ENCODE assay signal across 19 mouse cellular contexts in the genomic region with DNA sequence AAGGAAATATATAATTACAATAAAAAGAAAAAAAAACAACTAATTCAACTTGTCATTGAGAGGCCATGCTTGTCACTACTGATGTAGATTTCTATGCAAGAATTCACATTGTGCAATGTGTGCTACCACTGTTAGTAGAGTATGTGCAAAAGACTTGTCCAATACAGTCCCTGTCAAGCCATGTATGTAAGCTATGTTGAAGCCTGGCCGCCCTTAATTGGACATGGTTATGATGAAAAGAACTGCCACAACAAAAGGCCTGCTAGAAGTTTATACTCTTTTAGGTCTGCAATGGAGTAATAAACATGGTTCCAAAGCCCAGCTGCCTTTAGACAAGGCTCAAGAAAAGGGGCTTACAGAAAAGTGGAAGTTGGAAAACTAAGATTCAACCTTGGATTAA.
"Had no signal": no experiment of that assay in that cellular context is flagged by ENCODE, and none has a peak within 500 bp of the region (broad histone marks: within the 10 kb centered on the region; RNA-seq: fewer than 3 reads in every experiment).

No protein-coding gene starts in this region.

- H3K27ac ChIP-seq: liver, embryonic 13.5 days; liver, embryonic 15.5 days; lung, embryonic 15.5 days; macrophage; neural tube, embryonic 12.5 days; stomach, embryonic 15.5 days; stomach, postnatal 0 days had no signal

- H3K36me3 ChIP-seq: liver, embryonic 13.5 days; liver, embryonic 15.5 days; lung, embryonic 15.5 days; neural tube, embryonic 12.5 days; stomach, embryonic 15.5 days had no signal

- H3K4me2 ChIP-seq: liver, embryonic 13.5 days; liver, embryonic 15.5 days; lung, embryonic 15.5 days; midbrain, embryonic 11.5 days; neural tube, embryonic 12.5 days; stomach, embryonic 15.5 days had no signal

- H3K9me3 ChIP-seq: liver, embryonic 13.5 days; liver, embryonic 15.5 days; lung, embryonic 15.5 days; megakaryocyte, embryonic 14.5 days; neural tube, embryonic 12.5 days; stomach, embryonic 15.5 days had no signal

- H3K9ac ChIP-seq: liver, embryonic 13.5 days; liver, embryonic 15.5 days; liver, postnatal 0 days; lung, embryonic 15.5 days; neural tube, embryonic 12.5 days; stomach, embryonic 15.5 days had no signal

- H3K27me3 ChIP-seq: liver, embryonic 13.5 days; liver, embryonic 15.5 days; lung, embryonic 15.5 days; megakaryocyte, embryonic 14.5 days; neural tube, embryonic 12.5 days; stomach, embryonic 15.5 days had no signal

- DNase-seq: liver, embryonic 13.5 days; liver, postnatal 0 days; lung, adult 2 months; lung, postnatal 14 days; lung, postnatal 36 days; midbrain, embryonic 14.5 days; right cerebral cortex, postnatal 14 days; thymus, adult 2 months; thymus, postnatal 25 days; thymus, postnatal 4 days had no signal

- ATAC-seq: liver, postnatal 0 days; lung, postnatal 0 days had no signal

- H3K4me1 ChIP-seq: liver, embryonic 13.5 days; liver, embryonic 15.5 days; lung, embryonic 15.5 days; megakaryocyte, embryonic 14.5 days; neural tube, embryonic 12.5 days; stomach, embryonic 15.5 days had no signal

- H3K4me3 ChIP-seq: liver, embryonic 13.5 days; liver, embryonic 15.5 days; lung, embryonic 15.5 days; megakaryocyte, embryonic 14.5 days; neural tube, embryonic 12.5 days; stomach, embryonic 15.5 days had no signal
